Mouse (Mus musculus): ENCODE results near the gene Fam53b.

- no peak for TF ChIP-seq CTCF (IDR thresholded peaks at IDR 0.05; ENCODE audit: extremely low read depth, insufficient read depth, insufficient read length, insufficient replicate concordance)
- no peak for TF ChIP-seq POLR2A (IDR thresholded peaks at IDR 0.05; ENCODE audit: low read depth, low read length)
These were observed 36.6 kb downstream of the Fam53b start for GRCm38 (mm10) chr7:132777117-132777516.
